Mouse (Mus musculus): ENCODE results near the gene Tmem175.

DNA sequence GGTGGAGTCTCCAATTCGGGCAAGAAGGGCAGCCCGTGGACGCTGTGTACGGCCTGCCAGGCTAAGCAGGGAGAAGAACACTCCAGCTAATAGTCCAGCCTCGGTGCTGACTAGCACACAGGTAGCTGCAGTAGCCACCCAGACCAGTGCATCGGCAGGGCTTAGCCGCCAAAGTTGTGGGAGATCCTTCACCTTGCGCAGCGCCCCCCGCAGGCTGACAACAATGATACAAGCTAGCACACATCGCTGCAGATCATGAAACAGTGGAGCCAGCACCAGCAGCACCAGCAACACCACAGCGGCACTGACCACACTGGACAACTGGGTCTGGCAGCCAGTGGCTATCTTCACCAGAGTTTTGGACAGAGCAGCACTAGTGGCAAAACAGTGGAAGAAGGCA lies 42.2 kb downstream of the Tmem175 start:
- TF ChIP-seq POLR2A (IDR thresholded peaks at IDR 0.05; ENCODE audit: extremely low read depth, insufficient read depth, low read length) (no peak), CTCF (IDR thresholded peaks at IDR 0.05; ENCODE audit: low read depth, low read length) (peak; percentile 58)

Measured in liver, adult 2 months (tissue).